Mouse (Mus musculus) midbrain, embryonic 12.5 days (tissue): ENCODE results near the gene Clk1. TPM values are rescaled to one million over a fixed set of nuclear protein-coding genes. Genes with fewer than 3 reads are reported as not detected.
"Not testable (repeated sequence)": the region's sequence is repeated elsewhere in the genome, so short reads cannot be mapped to it uniquely, and the experiment has no call there.

ENCODE experiments used
- ATAC-seq: fragments of 200-750 bp; cut with Nextera tagmentation; 2 replicates; pipeline ENCODE4 v1.8.0; 2017; ENCODE audit warnings: low read depth, moderate TSS enrichment, moderate library complexity; ENCODE audit not compliant: low FRiP score
- H3K27ac ChIP-seq: fragments of 300-500 bp; sonication (generic); replicated peaks from 2 replicates; pipeline ENCODE4 v1.5.1; 2016; ENCODE audit warnings: mild to moderate bottlenecking
- H3K27me3 ChIP-seq: fragments of 300-500 bp; sonication (generic); 2 replicates; pipeline ENCODE4 v1.6.1; 2016; ENCODE audit warnings: mild to moderate bottlenecking
- H3K36me3 ChIP-seq: fragments of 300-500 bp; sonication (generic); 2 replicates; pipeline ENCODE4 v1.6.1; 2016
- H3K4me1 ChIP-seq: fragments of 300-500 bp; sonication (generic); 2 replicates; pipeline ENCODE4 v1.6.1; 2016
- H3K4me2 ChIP-seq: fragments of 300-500 bp; sonication (generic); replicated peaks from 2 replicates; pipeline ENCODE4 v1.6.1; 2016; ENCODE audit warnings: mild to moderate bottlenecking, moderate library complexity
- H3K4me3 ChIP-seq: fragments of 300-500 bp; sonication (generic); 2 replicates; pipeline ENCODE4 v1.5.1; 2016; ENCODE audit warnings: mild to moderate bottlenecking
- H3K9ac ChIP-seq: fragments of 300-500 bp; sonication (generic); replicated peaks from 2 replicates; pipeline ENCODE4 v1.6.1; 2016; ENCODE audit warnings: mild to moderate bottlenecking, moderate library complexity
- H3K9me3 ChIP-seq: fragments of 300-500 bp; sonication (generic); 2 replicates; pipeline ENCODE4 v1.6.1; 2016; ENCODE audit warnings: mild to moderate bottlenecking
- WGBS: fragments of 180-500 bp; shearing (Covaris S2); methylation state at CpG from one replicate; pipeline ENCODE4 v1.1.7; 2016; 5-methylcytosine and 5-hydroxymethylcytosine counted together
- polyA plus RNA-seq: library from polyadenylated mRNA; unstranded; fragments of >200 nt; fragmentation: Nextera tagmentation; extraction: Ambion mirVana; gene quantifications from 2 replicates; pipeline ENCODE4 v1.2.1, GENCODE M21; 2016

The Clk1 gene
- polyA plus RNA-seq, 1 experiment from 2014 or later: 175 TPM

GRCm38 (mm10) chr1:58401396-58401795, 22.5 kb downstream of the Clk1 start:
- peaks cover 91% of the 10 kb centered on the region for H3K36me3 ChIP-seq
- ATAC-seq: no peak
- WGBS: 94% methylated on average over 6 of the region's 6 CpGs

GRCm38 (mm10) chr1:58397731-58398130, 26.1 kb downstream of the Clk1 start:
- Histone ChIP-seq H3K36me3 (peaks cover 79% of the 10 kb centered on the region), H3K4me2 (no peak overlapping the region), H3K27ac (no peak overlapping the region), H3K9ac (no peak overlapping the region), H3K27me3 (no peaks in the 10 kb centered on the region), H3K4me1 (peaks cover 5% of the 10 kb centered on the region), H3K9me3 (no peaks in the 10 kb centered on the region), H3K4me3 (no peak overlapping the region)
- 95% methylated on average over 6 of the region's 6 CpGs for WGBS
- no peak for ATAC-seq

More at GRCm38 (mm10) chr1:58401396-58401795, 22.5 kb downstream of the Clk1 start:
- no peak overlapping the region for H3K4me3 ChIP-seq
- no peaks in the 10 kb centered on the region for H3K27me3 ChIP-seq
- no peak overlapping the region for H3K27ac ChIP-seq
- H3K4me1 ChIP-seq: no peaks in the 10 kb centered on the region
- H3K4me2 ChIP-seq: no peak overlapping the region
- no peaks in the 10 kb centered on the region for H3K9me3 ChIP-seq
- no peak overlapping the region for H3K9ac ChIP-seq

- H3K4me1 ChIP-seq: peaks cover 14% of the 10 kb centered on the region
- no peak overlapping the region for H3K9ac ChIP-seq
- no peak for ATAC-seq
- H3K9me3 ChIP-seq: no peaks in the 10 kb centered on the region
- H3K36me3 ChIP-seq: peaks cover 64% of the 10 kb centered on the region
- no peak overlapping the region for H3K27ac ChIP-seq
- no peak overlapping the region for H3K4me2 ChIP-seq
- WGBS: 89% methylated on average over 1 of the region's 1 CpGs
- H3K4me3 ChIP-seq: no peak overlapping the region
- no peaks in the 10 kb centered on the region for H3K27me3 ChIP-seq
These were observed 27.7 kb downstream of the Clk1 start for GRCm38 (mm10) chr1:58396179-58396578.

- peaks cover 56% of the 10 kb centered on the region for H3K36me3 ChIP-seq
These were observed 28.5 kb downstream of the Clk1 start for GRCm38 (mm10) chr1:58395341-58395740.

GRCm38 (mm10) chr1:58393284-58394195, 30.3 kb downstream of the Clk1 start:
- peak overlapping the region; percentile 97 for H3K27ac ChIP-seq
- peak overlapping the region; percentile 98 for H3K9ac ChIP-seq
- WGBS: 1% methylated on average over 72 of the region's 90 CpGs
- H3K36me3 ChIP-seq: peaks cover 39% of the 10 kb centered on the region
- peaks cover 15% of the 10 kb centered on the region for H3K4me1 ChIP-seq
- H3K27me3 ChIP-seq: no peaks in the 10 kb centered on the region
- ATAC-seq: peak; percentile 64
- H3K4me2 ChIP-seq: peak overlapping the region; percentile 81
- H3K9me3 ChIP-seq: no peaks in the 10 kb centered on the region
- peak overlapping the region; percentile 100 for H3K4me3 ChIP-seq

More at GRCm38 (mm10) chr1:58395341-58395740, 28.5 kb downstream of the Clk1 start:
- peaks cover 15% of the 10 kb centered on the region for H3K4me1 ChIP-seq
- no peak overlapping the region for H3K27ac ChIP-seq
- H3K9me3 ChIP-seq: no peaks in the 10 kb centered on the region
- H3K4me2 ChIP-seq: no peak overlapping the region
- H3K27me3 ChIP-seq: no peaks in the 10 kb centered on the region
- no peak for ATAC-seq
- 92% methylated on average over 3 of the region's 3 CpGs for WGBS
- no peak overlapping the region for H3K9ac ChIP-seq
- H3K4me3 ChIP-seq: no peak overlapping the region

GRCm38 (mm10) chr1:58392652-58393283, 31.1 kb downstream of the Clk1 start, which contains the start of gene Bzw1:
Gene Bzw1 (plus strand): TSS chr1:58392898.
- Histone ChIP-seq H3K27ac (peak within 1 kb of the TSS; percentile 97), H3K36me3 (peaks cover 31% of the 10 kb centered on the region), H3K27me3 (no peaks in the 10 kb centered on the region), H3K9ac (peak within 1 kb of the TSS; percentile 98), H3K9me3 (no peaks in the 10 kb centered on the region), H3K4me3 (peak within 1 kb of the TSS; percentile 100), H3K4me2 (peak within 1 kb of the TSS; percentile 81), H3K4me1 (peaks cover 15% of the 10 kb centered on the region)
- peak; percentile 97 for ATAC-seq
- under 1% methylated on average over 61 of the region's 61 CpGs for WGBS

- no peak for ATAC-seq
- peaks cover 26% of the 10 kb centered on the region for H3K36me3 ChIP-seq
- H3K27ac ChIP-seq: peak overlapping the region; percentile 97
- H3K9me3 ChIP-seq: no peaks in the 10 kb centered on the region
- 0% methylated on average over 13 of the region's 16 CpGs for WGBS
- H3K4me2 ChIP-seq: peak overlapping the region; percentile 81
- no peaks in the 10 kb centered on the region for H3K27me3 ChIP-seq
- H3K4me1 ChIP-seq: peaks cover 15% of the 10 kb centered on the region
- peak overlapping the region; percentile 100 for H3K4me3 ChIP-seq
- peak overlapping the region; percentile 98 for H3K9ac ChIP-seq
These were observed 31.6 kb downstream of the Clk1 start for GRCm38 (mm10) chr1:58392268-58392651.

GRCm38 (mm10) chr1:58391421-58392267, 32.2 kb downstream of the Clk1 start:
- 44% methylated on average over 19 of the region's 19 CpGs for WGBS
- no peaks in the 10 kb centered on the region for H3K27me3 ChIP-seq
- H3K27ac ChIP-seq: peak overlapping the region; percentile 97

GRCm38 (mm10) chr1:58382586-58383281, 41.1 kb downstream of the Clk1 start:
- H3K9me3 ChIP-seq: no peaks in the 10 kb centered on the region
- no peak overlapping the region for H3K4me3 ChIP-seq
- H3K27ac ChIP-seq: no peak overlapping the region
- H3K27me3 ChIP-seq: no peaks in the 10 kb centered on the region
- ATAC-seq: no peak
- WGBS: 75% methylated on average over 5 of the region's 5 CpGs
- H3K4me1 ChIP-seq: no peaks in the 10 kb centered on the region
- no peak overlapping the region for H3K9ac ChIP-seq
- H3K4me2 ChIP-seq: no peak overlapping the region
- no peaks in the 10 kb centered on the region for H3K36me3 ChIP-seq

More at GRCm38 (mm10) chr1:58391421-58392267, 32.2 kb downstream of the Clk1 start:
- Histone ChIP-seq H3K9ac (peak overlapping the region; percentile 98), H3K4me2 (peak overlapping the region; percentile 81), H3K4me1 (peaks cover 15% of the 10 kb centered on the region), H3K4me3 (peak overlapping the region; percentile 100), H3K36me3 (peaks cover 20% of the 10 kb centered on the region), H3K9me3 (no peaks in the 10 kb centered on the region)
- no peak for ATAC-seq

- Histone ChIP-seq H3K4me3 (no peak overlapping the region), H3K27ac (no peak overlapping the region), H3K27me3 (no peaks in the 10 kb centered on the region), H3K9me3 (no peaks in the 10 kb centered on the region), H3K4me1 (no peaks in the 10 kb centered on the region), H3K9ac (no peak overlapping the region), H3K4me2 (no peak overlapping the region), H3K36me3 (no peaks in the 10 kb centered on the region)
- WGBS: 84% methylated on average over 3 of the region's 3 CpGs
- ATAC-seq: no peak
These were observed 48.2 kb downstream of the Clk1 start for GRCm38 (mm10) chr1:58375574-58376147.

GRCm38 (mm10) chr1:58374266-58374665, 49.6 kb downstream of the Clk1 start:
- H3K9me3 ChIP-seq, H3K4me3 ChIP-seq, H3K4me1 ChIP-seq, ATAC-seq, H3K27me3 ChIP-seq, H3K36me3 ChIP-seq, H3K9ac ChIP-seq, H3K4me2 ChIP-seq, H3K27ac ChIP-seq: not testable (repeated sequence)
- WGBS: 84% methylated on average over 2 of the region's 2 CpGs
